Mouse (Mus musculus) midbrain, embryonic 16.5 days (tissue): ENCODE measurements around the gene Ormdl1. TPM values are rescaled to one million over a fixed set of nuclear protein-coding genes. Genes with fewer than 3 reads are reported as not detected.
"Not testable (repeated sequence)": the region's sequence is repeated elsewhere in the genome, so short reads cannot be mapped to it uniquely, and the experiment has no call there.

Experiments
- ATAC-seq: fragments of 200-750 bp; cut with Nextera tagmentation; 2 replicates; pipeline ENCODE4 v1.8.0; 2017; ENCODE audit warnings: moderate TSS enrichment
- H3K27ac ChIP-seq: fragments of 300-500 bp; sonication (generic); 2 replicates; pipeline ENCODE4 v1.5.1; 2014; ENCODE audit warnings: mild to moderate bottlenecking, low read length, mixed read lengths
- H3K27me3 ChIP-seq: fragments of 300-500 bp; sonication (generic); 2 replicates; pipeline ENCODE4 v1.6.1; 2014; ENCODE audit warnings: low read depth, low read length, mixed read lengths; ENCODE audit not compliant: control insufficient read depth, insufficient read depth
- H3K36me3 ChIP-seq: fragments of 300-500 bp; sonication (generic); 2 replicates; pipeline ENCODE4 v1.6.1; 2014; ENCODE audit warnings: mild to moderate bottlenecking, low read length, moderate library complexity, mixed read lengths; ENCODE audit not compliant: control insufficient read depth, insufficient read depth
- H3K4me1 ChIP-seq: fragments of 300-500 bp; sonication (generic); 2 replicates; pipeline ENCODE4 v1.6.1; 2014; ENCODE audit warnings: mild to moderate bottlenecking, low read length, mixed read lengths; ENCODE audit not compliant: control insufficient read depth, insufficient read depth
- H3K4me2 ChIP-seq: fragments of 300-500 bp; sonication (generic); 2 replicates; pipeline ENCODE4 v1.6.1; 2014; ENCODE audit warnings: mild to moderate bottlenecking, low read length, mixed read lengths
- H3K4me3 ChIP-seq: fragments of 300-500 bp; sonication (generic); 2 replicates; pipeline ENCODE4 v1.5.1; 2014; ENCODE audit warnings: low read depth, mild to moderate bottlenecking, low read length, moderate library complexity, mixed read lengths
- H3K9ac ChIP-seq: fragments of 300-500 bp; sonication (generic); 2 replicates; pipeline ENCODE4 v1.6.1; 2014; ENCODE audit warnings: low read depth, low read length, mixed read lengths
- H3K9me3 ChIP-seq: fragments of 300-500 bp; sonication (generic); replicated peaks from 2 replicates; pipeline ENCODE4 v1.6.1; 2014; ENCODE audit warnings: mild to moderate bottlenecking, low read length, mixed read lengths; ENCODE audit not compliant: control insufficient read depth, poor library complexity, severe bottlenecking
- WGBS: fragments of 180-500 bp; shearing (Covaris S2); extraction: QIAGEN DNeasy Blood & Tissue Kit; methylation state at CpG from one replicate; pipeline ENCODE4 v1.1.7; 2014; 5-methylcytosine and 5-hydroxymethylcytosine counted together
- polyA plus RNA-seq: library from polyadenylated mRNA; unstranded; fragments of >200 nt; fragmentation: Nextera tagmentation; extraction: Ambion mirVana; gene quantifications from 2 replicates; pipeline ENCODE4 v1.2.1, GENCODE M21; 2015

The Ormdl1 gene
- polyA plus RNA-seq, result 63.7 and 67.4 TPM in 2 replicates

DNA sequence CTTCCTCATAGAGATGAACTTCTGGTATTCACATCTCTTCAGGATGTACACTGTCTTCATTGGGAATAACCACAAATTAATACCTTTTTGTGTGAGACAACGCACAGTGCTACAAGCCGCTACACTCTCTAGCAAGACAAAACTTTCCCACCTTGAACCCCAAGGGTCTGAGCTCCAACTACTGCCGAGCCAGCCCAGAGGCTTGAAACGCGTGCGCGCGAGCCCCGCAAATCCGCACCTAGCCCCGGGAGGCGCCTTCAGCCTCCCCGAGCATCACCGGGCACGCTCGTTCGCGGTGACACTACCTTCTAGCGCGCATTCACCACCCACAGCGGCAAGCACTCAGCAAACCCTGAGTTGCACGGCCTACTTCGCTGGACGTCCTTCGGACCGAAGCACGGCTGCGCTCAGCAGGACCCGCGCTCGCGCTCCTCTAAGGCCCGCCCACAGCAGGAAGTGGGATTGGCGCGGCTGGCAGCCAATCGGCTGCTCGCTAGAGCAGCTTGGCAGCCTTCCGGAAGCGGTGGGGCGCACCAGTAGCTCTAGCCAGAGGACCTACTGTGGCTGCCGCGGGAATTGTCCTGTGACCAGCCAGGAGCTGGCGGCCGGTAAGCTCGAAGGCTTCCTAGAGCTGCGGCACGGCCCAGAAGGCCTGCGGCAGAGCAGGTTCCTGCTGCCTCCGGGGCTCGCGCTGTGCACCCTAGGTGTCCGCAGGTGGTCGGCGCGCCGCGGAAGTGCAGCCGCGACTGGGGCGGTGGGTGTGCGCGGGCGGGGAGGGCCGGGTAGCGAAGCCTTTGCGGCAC, at the start of gene Ormdl1, which contains the start of the genes Pms1 and Gm28778:
TSS of gene Ormdl1 (plus strand) at position 515 of the 803 bp plus-strand sequence.
TSS of gene Pms1 (minus strand) at position 438 of the 803 bp plus-strand sequence.
TSS of gene Gm28778 (plus strand) at position 531 of the 803 bp plus-strand sequence.
- Histone ChIP-seq H3K27ac (peak within 1 kb of the TSS; percentile 84), H3K4me2 (peak within 1 kb of the TSS; percentile 69), H3K36me3 (no peaks in the 10 kb centered on the region), H3K27me3 (no peaks in the 10 kb centered on the region), H3K4me3 (peak within 1 kb of the TSS; percentile 74), H3K4me1 (peaks cover 6% of the 10 kb centered on the region), H3K9me3 (no peaks in the 10 kb centered on the region), H3K9ac (peak within 1 kb of the TSS; percentile 79)
- under 1% methylated on average over 62 of the region's 66 CpGs for WGBS
- ATAC-seq, result peak; percentile 100

DNA sequence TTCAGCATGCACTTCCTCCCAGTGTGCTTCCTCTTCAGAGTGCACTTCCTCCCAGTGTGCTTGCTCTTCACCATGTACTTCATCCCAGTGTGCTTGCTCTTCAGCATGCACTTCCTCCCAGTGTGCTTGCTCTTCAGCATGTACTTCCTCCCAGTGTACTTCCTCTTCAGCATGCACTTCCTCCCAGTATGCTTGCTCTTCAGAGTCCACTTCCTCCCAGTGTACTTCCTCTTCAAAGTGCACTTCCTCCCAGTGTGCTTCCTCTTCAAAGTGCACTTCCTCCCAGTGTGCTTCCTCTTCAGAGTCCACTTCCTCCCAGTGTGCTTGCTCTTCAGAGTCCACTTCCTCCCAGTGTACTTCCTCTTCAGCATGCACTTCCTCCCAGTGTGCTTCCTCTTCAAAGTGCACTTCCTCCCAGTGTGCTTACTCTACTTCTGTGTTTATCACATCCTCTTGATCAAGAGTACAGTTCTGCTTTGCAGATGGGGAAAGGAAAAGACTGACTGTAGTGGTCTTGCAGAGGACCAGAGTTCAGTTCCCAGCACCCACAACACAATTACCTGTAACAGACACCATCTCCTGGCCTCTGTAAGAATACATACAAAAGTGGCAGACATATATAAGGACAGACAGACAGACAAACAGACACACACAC, 31.8 kb upstream of the Ormdl1 start:
- H3K36me3 ChIP-seq, H3K27me3 ChIP-seq, H3K4me1 ChIP-seq, H3K9me3 ChIP-seq, ATAC-seq, H3K4me3 ChIP-seq, H3K27ac ChIP-seq, H3K9ac ChIP-seq, H3K4me2 ChIP-seq: not testable (repeated sequence)

DNA sequence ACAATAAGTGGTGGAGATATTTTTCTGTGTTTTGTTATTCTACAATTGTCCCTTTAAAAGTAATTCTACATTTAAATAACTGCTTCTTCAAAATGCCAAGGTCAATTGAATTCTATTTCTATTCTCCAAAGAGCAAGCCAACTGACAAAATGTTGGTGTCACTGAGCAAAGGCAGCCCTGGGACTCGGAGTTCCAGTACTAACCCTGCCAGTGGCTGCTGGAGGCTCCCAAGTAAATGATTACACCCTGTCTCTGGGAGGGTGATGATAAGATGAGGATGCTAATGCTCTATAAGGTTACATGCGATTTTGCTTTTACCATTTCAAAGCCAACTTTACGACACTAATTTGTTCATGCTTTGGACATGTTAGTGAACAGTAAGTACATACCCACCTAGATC, 27.0 kb upstream of the Ormdl1 start:
- Histone ChIP-seq H3K9ac (no peak overlapping the region), H3K4me1 (no peaks in the 10 kb centered on the region), H3K9me3 (no peaks in the 10 kb centered on the region), H3K4me2 (no peak overlapping the region), H3K4me3 (no peak overlapping the region), H3K27ac (no peak overlapping the region), H3K27me3 (no peaks in the 10 kb centered on the region), H3K36me3 (no peaks in the 10 kb centered on the region)
- ATAC-seq, result no peak
- 91% methylated on average over 3 of the region's 3 CpGs for WGBS

GRCm38 (mm10) chr1:53272646-53273045, 24.2 kb upstream of the Ormdl1 start:
- no peaks in the 10 kb centered on the region for H3K36me3 ChIP-seq
- H3K9ac ChIP-seq, result no peak overlapping the region
- H3K4me3 ChIP-seq, result no peak overlapping the region
- no peaks in the 10 kb centered on the region for H3K4me1 ChIP-seq
- ATAC-seq, result no peak
- no peak overlapping the region for H3K4me2 ChIP-seq
- H3K27me3 ChIP-seq, result no peaks in the 10 kb centered on the region
- no peaks in the 10 kb centered on the region for H3K9me3 ChIP-seq
- H3K27ac ChIP-seq, result no peak overlapping the region

GRCm38 (mm10) chr1:53291197-53291596, 5.7 kb upstream of the Ormdl1 start:
- H3K36me3 ChIP-seq, result no peaks in the 10 kb centered on the region; the same call in 1 of the 2 replicates
- H3K9me3 ChIP-seq, result no peaks in the 10 kb centered on the region
- no peak overlapping the region for H3K9ac ChIP-seq
- no peak overlapping the region for H3K4me3 ChIP-seq
- no peak overlapping the region for H3K27ac ChIP-seq
- no peak overlapping the region for H3K4me2 ChIP-seq
- 83% methylated on average over 3 of the region's 3 CpGs for WGBS
- ATAC-seq, result no peak
- H3K27me3 ChIP-seq, result no peaks in the 10 kb centered on the region
- H3K4me1 ChIP-seq, result no peaks in the 10 kb centered on the region

DNA sequence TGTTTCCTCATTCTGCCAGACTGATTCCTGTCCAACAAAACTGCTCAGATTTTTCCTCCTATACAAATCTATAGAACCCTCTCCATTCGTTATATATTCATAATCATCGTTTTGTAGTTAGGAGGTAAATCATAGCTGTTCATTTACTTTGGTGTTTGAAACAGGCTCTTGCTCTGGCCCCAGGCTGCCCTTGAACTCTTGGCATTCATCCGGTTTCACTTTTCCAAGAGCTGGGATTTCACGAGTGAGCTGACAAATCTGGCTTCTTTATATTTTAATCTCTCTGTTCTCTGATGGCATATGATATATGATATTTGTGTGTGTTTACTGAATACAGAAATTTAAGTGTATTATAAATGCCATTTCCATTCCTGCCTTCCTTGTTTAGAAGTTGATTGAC, 3.6 kb downstream of the Ormdl1 start:
- no peak overlapping the region for H3K27ac ChIP-seq
- no peak overlapping the region for H3K4me3 ChIP-seq
- no peaks in the 10 kb centered on the region for H3K27me3 ChIP-seq
- H3K4me1 ChIP-seq, result peaks cover 6% of the 10 kb centered on the region
- H3K9me3 ChIP-seq, result no peaks in the 10 kb centered on the region
- no peaks in the 10 kb centered on the region for H3K36me3 ChIP-seq
- no peak overlapping the region for H3K9ac ChIP-seq
- 90% methylated on average over 4 of the region's 4 CpGs for WGBS
- no peak for ATAC-seq
- H3K4me2 ChIP-seq, result no peak overlapping the region

DNA sequence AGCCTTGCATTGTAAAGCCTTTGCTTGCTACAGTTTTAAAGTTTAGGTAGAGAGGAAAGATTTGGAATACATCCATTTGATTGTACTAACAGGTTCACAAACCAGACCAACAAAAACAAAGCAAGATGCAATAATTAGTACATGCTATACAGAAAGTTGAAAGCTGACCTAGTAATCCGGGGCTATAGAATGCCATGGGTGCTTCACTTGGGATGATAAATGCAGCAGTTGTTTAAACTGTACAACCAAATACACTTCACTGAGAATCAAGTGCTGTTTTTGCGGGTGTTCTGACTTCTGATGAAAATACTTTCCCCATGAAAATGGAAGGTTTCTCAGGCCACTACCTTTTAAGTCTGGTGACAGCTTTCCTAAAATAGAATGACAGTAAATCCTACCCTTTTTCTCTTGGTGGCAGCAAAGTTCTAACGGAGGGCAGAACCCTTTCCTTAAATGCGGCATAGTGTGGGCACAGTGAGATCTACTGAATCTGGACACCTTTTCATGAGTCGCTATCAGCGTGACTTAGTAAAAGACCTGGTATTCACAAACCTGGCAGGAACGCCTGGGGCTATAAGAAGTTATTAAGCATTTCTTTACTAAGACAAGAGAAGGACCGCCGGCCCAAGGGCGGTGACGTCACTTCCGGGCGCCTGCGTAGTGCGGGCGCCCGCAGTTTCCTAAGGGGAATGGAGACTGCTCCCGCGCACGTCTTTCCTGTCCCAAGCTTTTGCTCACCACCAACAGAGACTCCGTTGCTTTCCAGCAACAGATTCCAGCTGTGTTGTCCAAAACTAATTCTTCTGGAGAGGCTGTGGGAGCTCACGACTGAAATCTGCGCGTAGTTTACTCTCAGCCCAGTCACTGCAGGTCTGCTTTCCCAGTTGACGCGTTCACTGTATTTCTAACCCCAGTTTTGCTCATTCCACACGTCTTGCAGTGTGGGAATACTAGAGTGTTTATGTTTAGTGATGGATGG, 16.4 kb downstream of the Ormdl1 start, which contains the start of gene Osgepl1:
TSS of gene Osgepl1 (plus strand) at position 636 of the 979 bp plus-strand sequence.
- 3% methylated on average over 27 of the region's 27 CpGs for WGBS

GRCm38 (mm10) chr1:53321662-53322344, 24.9 kb downstream of the Ormdl1 start:
- Histone ChIP-seq H3K4me2 (no peak overlapping the region), H3K9ac (no peak overlapping the region), H3K27me3 (no peaks in the 10 kb centered on the region), H3K27ac (no peak overlapping the region), H3K9me3 (no peaks in the 10 kb centered on the region), H3K4me1 (no peaks in the 10 kb centered on the region), H3K4me3 (no peak overlapping the region), H3K36me3 (peaks cover 7% of the 10 kb centered on the region; the same call in 1 of the 2 replicates)
- WGBS, result 97% methylated on average over 4 of the region's 4 CpGs
- no peak for ATAC-seq

More for the DNA sequence above, 16.4 kb downstream of the Ormdl1 start, which contains the start of gene Osgepl1:
- Histone ChIP-seq H3K36me3 (0 out of 2 replicates have a peak, but pooled peaks cover 2% of the 10 kb centered on the region), H3K9ac (peak within 1 kb of the TSS; percentile 75), H3K27me3 (no peaks in the 10 kb centered on the region), H3K4me2 (peak within 1 kb of the TSS; percentile 71), H3K27ac (peak within 1 kb of the TSS; percentile 82), H3K4me3 (peak within 1 kb of the TSS; percentile 74), H3K9me3 (no peaks in the 10 kb centered on the region), H3K4me1 (peaks cover 7% of the 10 kb centered on the region)
- peak; percentile 99 for ATAC-seq
